10 mouse cellular contexts compared by ENCODE assay signal in genomic region chr5:114719003-114719927, GRCm38 (mm10). TPM values are rescaled to one million over a fixed set of nuclear protein-coding genes. Genes with fewer than 3 reads are reported as not detected.
DNase-seq lines count a peak whose midpoint lies in the region; ATAC-seq and TF ChIP-seq lines count a peak whose summit lies in the region.
"Had no signal": no experiment of that assay in that cellular context is flagged by ENCODE, and none has a peak within 500 bp of the region (broad histone marks: within the 10 kb centered on the region; RNA-seq: fewer than 3 reads in every experiment).

No protein-coding gene starts in this region.

- WGBS in kidney, adult 2 months, result 53% methylated on average over 20 of the region's 20 CpGs
- WGBS in liver, embryonic 11.5 days, result 80% methylated on average over 20 of the region's 20 CpGs

- DNase-seq in lung, postnatal 36 days, result peak; percentile 27
- DNase-seq in lung, postnatal 4 days, result no peak
- DNase-seq in kidney, adult 2 months, result peak; percentile 93
- no peak for DNase-seq in liver, embryonic 11.5 days (ENCODE audit: low spot score)
- DNase-seq in spleen, postnatal 4 days (ENCODE audit: low spot score in 2 of 2), result no peak
- DNase-seq in left cerebral cortex, postnatal 4 days, result no peak
- no peak for DNase-seq in spleen, postnatal 36 days (ENCODE audit: low spot score in 2 of 2)
- DNase-seq: gastrocnemius, postnatal 36 days; heart, postnatal 4 days had no signal

- peak overlapping the region; percentile 55 for H3K27ac ChIP-seq in kidney, adult 2 months (ENCODE audit: insufficient read depth, low read depth, low read length)
- H3K27ac ChIP-seq in liver, embryonic 11.5 days (ENCODE audit: low read depth, low read length), result no peak overlapping the region
- H3K27ac ChIP-seq: macrophage had no signal

- peaks cover 15% of the 10 kb centered on the region for H3K4me1 ChIP-seq in kidney, adult 2 months (ENCODE audit: control insufficient read depth, insufficient read depth, low read length)
- H3K4me1 ChIP-seq in liver, embryonic 11.5 days (replicated peaks; ENCODE audit: control insufficient read depth, insufficient read depth, low read length), result no peaks in the 10 kb centered on the region

- peak; percentile 61 for ATAC-seq in liver, embryonic 11.5 days (replicated peaks; ENCODE audit: low FRiP score)

- H3K4me3 ChIP-seq in kidney, adult 2 months (ENCODE audit: insufficient read depth, low read depth, low read length), result no peak overlapping the region
- H3K4me3 ChIP-seq in liver, embryonic 11.5 days (ENCODE audit: low read depth, low read length), result no peak overlapping the region

- H3K9me3 ChIP-seq in liver, embryonic 11.5 days (ENCODE audit: control insufficient read depth, low read length), result no peaks in the 10 kb centered on the region

- intact Hi-C loops in left cerebral cortex, postnatal 4 days (cut with DNase I), result no loop called here

- no peak for TF ChIP-seq POLR2A in kidney, adult 2 months (IDR thresholded peaks at IDR 0.05; ENCODE audit: low read depth, low read length)

- no peaks in the 10 kb centered on the region for H3K27me3 ChIP-seq in kidney, adult 2 months (replicated peaks; ENCODE audit: control insufficient read depth, insufficient read depth, low read length)
- no peaks in the 10 kb centered on the region for H3K27me3 ChIP-seq in liver, embryonic 11.5 days (replicated peaks; ENCODE audit: control insufficient read depth, insufficient read depth, low read length)

- no peak overlapping the region for H3K9ac ChIP-seq in liver, embryonic 11.5 days (ENCODE audit: low read depth, low read length)

- no peak for TF ChIP-seq CTCF in kidney, adult 2 months (conservative IDR thresholded peaks at IDR 0.05; ENCODE audit: insufficient read depth, insufficient read length, low read depth, low read length)

- no peaks in the 10 kb centered on the region for H3K36me3 ChIP-seq in kidney, adult 2 months (ENCODE audit: control insufficient read depth, insufficient read depth, low read length)
- peaks cover 28% of the 10 kb centered on the region for H3K36me3 ChIP-seq in liver, embryonic 11.5 days (ENCODE audit: control insufficient read depth, insufficient read depth, low read length)

- H3K4me2 ChIP-seq in liver, embryonic 11.5 days, result no peak overlapping the region

RNA-seq across cellular contexts. Expression of gene Tchp, which starts 11.7 kb away (rescaled TPM):
- polyA plus RNA-seq in kidney, adult 2 months (2012; rRNA removed), result 11.4 and 12.1 TPM in 2 replicates
- 7.9 and 11.4 TPM in 2 replicates for polyA plus RNA-seq in liver, embryonic 11.5 days (2014; fragmentation: Nextera tagmentation; extraction: Ambion mirVana)
- total RNA-seq in left cerebral cortex, postnatal 4 days (2021), result 10 to 100 TPM; 12.7 to 14.6 TPM

RNA-seq across cellular contexts. Expression of gene Gltp, which starts 28.5 kb away (rescaled TPM):
- 89.1 and 95.7 TPM in 2 replicates for polyA plus RNA-seq in kidney, adult 2 months (2012; rRNA removed)
- 51.3 and 53.4 TPM in 2 replicates for polyA plus RNA-seq in liver, embryonic 11.5 days (2014; fragmentation: Nextera tagmentation; extraction: Ambion mirVana)
- total RNA-seq in left cerebral cortex, postnatal 4 days (2021), result 10 to 100 TPM; 15.3 to 16.8 TPM

RNA-seq across cellular contexts. Expression of gene Ankrd13a, which starts 55.2 kb away (rescaled TPM):
- 47.7 and 51.6 TPM in 2 replicates for polyA plus RNA-seq in kidney, adult 2 months (2012; rRNA removed)
- polyA plus RNA-seq in liver, embryonic 11.5 days (2014; fragmentation: Nextera tagmentation; extraction: Ambion mirVana), result 81.2 and 96.5 TPM in 2 replicates
- 10 to 100 TPM; 42.5 to 42.9 TPM for total RNA-seq in left cerebral cortex, postnatal 4 days (2021)

RNA-seq across cellular contexts. Expression of gene Git2, which starts 56.1 kb away (rescaled TPM):
- 30.5 and 32.3 TPM in 2 replicates for polyA plus RNA-seq in kidney, adult 2 months (2012; rRNA removed)
- polyA plus RNA-seq in liver, embryonic 11.5 days (2014; fragmentation: Nextera tagmentation; extraction: Ambion mirVana), result 37.5 and 46.1 TPM in 2 replicates
- 10 to 100 TPM; 58.3 to 59.1 TPM for total RNA-seq in left cerebral cortex, postnatal 4 days (2021)

Comparison
In these comparisons a context has a peak if more than half of its experiments do, and no peak if none do; other contexts are left out.
1. DNase-seq: peak in lung, postnatal 36 days (single experiment) and kidney, adult 2 months (single experiment); none in lung, postnatal 4 days (0 of 2), liver, embryonic 11.5 days (single experiment), spleen, postnatal 4 days (0 of 2), left cerebral cortex, postnatal 4 days (single experiment) and spleen, postnatal 36 days (0 of 2).